Mouse (Mus musculus) duodenum, adult 2 months (tissue): ENCODE data around the gene Ccdc62. TPM values are rescaled to one million over a fixed set of nuclear protein-coding genes. Genes with fewer than 3 reads are reported as not detected.

Experiments used
- polyA plus RNA-seq: library from polyadenylated mRNA; depleted of rRNA; stranded (reverse); fragments of >200 nt; gene quantifications from 2 replicates; pipeline ENCODE4 v1.2.3, GENCODE M21; 2012; ENCODE audit warnings: low replicate concordance; rRNA removed

The Ccdc62 gene
- polyA plus RNA-seq, result 0.36 and 1.0 TPM in 2 replicates

DNA sequence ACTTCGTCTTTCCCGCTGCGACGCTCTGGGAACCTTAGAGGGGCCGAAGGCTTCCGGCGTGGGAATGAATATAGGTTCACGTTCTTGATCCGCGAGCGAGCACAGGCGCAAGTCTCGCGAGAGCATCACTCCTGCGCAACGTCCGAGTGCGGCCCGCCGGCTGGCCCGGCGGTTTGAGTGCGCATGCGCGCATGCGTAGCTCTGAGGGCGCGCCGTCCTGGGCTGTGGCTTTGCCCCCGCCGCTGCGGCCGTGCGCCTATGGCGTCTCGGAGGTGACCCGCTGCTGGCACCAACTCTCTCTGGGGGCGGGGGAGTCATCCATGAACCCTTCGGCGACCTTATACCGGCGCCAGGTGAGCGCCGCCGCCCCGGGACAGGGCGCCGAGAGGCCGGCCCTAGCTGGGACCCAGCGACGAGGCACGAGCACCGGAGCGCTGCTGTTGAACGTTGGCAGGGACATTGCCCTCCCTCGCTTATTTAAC lies at the start of gene Ccdc62:
Gene Ccdc62 (plus strand): TSS at position 172 of the 482 bp plus-strand sequence.

DNA sequence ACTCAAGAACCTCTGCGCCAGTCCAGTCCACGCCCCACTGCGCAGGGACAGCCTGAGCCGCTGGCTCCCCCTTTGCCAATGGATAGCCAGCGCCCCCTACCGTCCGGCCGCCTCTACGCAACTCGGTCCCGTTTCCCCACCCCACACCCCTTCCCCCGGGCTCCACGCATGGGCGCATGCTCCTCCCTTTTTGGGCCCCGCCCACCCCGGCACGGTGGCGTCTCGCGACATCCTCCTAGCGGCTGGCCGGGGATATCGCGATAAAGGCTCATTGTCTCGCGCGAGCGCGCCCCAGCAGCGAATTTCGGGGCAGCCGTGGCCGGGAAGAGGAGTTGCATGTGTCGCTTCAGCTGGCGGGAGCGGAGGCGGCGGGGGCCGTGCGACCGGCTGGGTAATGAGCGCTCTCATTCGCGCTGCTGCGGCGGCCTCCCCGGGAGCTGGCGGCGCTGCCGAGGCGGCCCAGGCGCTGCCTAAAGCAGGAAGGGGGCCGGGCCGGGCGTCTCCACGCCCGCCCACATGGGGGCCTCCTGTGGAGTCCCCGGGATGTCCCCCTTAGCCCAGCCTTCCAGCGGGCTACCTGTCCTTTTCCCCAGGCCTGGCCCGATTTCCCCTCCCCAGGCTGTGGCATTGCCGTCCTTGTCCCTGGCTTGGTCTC lies 23.4 kb upstream of the Ccdc62 start, which contains the start of gene Denr:
Gene Denr (plus strand): TSS at position 200 of the 655 bp plus-strand sequence.

DNA sequence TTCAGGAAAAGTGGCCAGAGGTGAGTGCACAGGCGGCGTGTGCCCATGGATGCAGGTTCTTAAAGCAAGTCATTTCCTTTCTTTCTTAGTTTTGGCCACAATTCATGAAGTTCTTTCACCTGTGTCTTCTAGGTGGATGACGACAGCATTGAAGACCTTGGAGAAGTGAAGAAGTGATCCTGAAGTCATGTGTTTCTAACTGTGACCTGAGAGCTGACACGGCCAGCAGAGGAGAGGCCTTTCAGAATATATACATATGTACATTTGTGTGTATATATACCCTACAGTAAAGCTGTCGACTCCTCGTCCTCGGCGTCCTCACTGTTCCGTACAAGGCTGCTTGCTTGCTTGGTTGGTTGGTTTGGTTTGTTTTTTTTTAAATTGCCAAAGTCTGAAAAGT lies 3.4 kb upstream of the Ccdc62 start, which contains the start of gene Gm43518:
Gene Gm43518 (plus strand): TSS at position 301 of the 400 bp plus-strand sequence.

DNA sequence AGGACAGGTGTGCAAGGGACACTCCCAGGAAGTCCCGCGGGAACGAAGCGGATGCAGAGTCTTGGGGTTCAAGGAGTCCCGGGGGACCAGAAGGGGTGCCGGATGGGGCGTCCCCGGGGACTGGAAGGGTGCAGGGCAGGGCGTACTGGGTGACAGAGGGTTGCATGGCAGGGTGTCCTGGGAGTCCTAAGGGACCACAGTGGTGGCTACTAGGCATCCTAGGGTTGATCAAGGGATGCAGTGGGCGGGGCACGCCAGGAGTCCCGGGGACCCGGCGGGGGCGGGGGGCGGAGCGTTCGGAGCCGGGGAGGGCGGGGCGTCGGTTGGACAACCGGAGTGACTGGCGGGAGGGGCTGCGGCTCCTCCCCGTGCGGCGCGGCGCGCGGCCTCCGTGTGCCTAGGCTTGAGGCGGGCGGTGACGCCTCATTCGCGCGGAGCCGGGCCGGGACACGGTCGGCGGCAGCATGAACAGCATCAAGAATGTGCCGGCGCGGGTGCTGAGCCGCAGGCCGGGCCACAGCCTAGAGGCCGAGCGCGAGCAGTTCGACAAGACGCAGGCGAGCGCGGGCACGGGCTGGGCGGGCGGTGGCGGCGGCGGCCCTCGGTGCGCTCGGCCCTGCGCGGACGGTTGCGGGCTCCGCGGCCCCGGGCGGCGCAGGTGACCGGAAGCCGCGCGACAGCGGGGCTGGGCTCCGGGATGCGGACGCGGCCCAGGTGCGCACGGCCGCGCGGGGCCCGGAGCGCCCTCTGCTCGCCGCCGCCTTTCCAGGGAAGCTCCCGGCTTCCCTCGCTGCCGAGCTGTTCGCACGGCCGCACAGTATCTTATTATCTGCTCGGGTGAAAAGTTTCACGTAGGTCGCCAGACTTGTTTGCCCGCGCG lies 43.1 kb downstream of the Ccdc62 start, which contains the start of gene Hip1r:
Gene Hip1r (plus strand): TSS at position 330 of the 880 bp plus-strand sequence.

Other genes with a start within 250 kb of the Ccdc62 start
- 6.8 and 8.5 TPM in 2 replicates for gene Clip1, start 246.1 kb upstream of the Ccdc62 start, polyA plus RNA-seq
- gene Zcchc8, start 209.6 kb upstream of the Ccdc62 start, polyA plus RNA-seq, result 16.9 and 18.8 TPM in 2 replicates
- 2.1 and 2.5 TPM in 2 replicates for gene Rsrc2, start 181.3 kb upstream of the Ccdc62 start, polyA plus RNA-seq
- gene Kntc1, start 181.0 kb upstream of the Ccdc62 start, polyA plus RNA-seq, result 0.36 and 1.7 TPM in 2 replicates
- 0.13 and 0.20 TPM in 2 replicates for gene Hcar2, start 65.2 kb upstream of the Ccdc62 start, polyA plus RNA-seq
- 1.9 and 2.9 TPM in 2 replicates for gene Hcar1, start 50.7 kb upstream of the Ccdc62 start, polyA plus RNA-seq
- 1.6 and 7.7 TPM in 2 replicates for gene Denr, start 23.5 kb upstream of the Ccdc62 start, polyA plus RNA-seq
- gene Gm43518, start 3.3 kb upstream of the Ccdc62 start, polyA plus RNA-seq, result not detected in 2 replicates
- 35.1 and 40.2 TPM in 2 replicates for gene Hip1r, start 42.9 kb downstream of the Ccdc62 start, polyA plus RNA-seq
- 71.7 and 79.5 TPM in 2 replicates for gene Vps37b, start 101.6 kb downstream of the Ccdc62 start, polyA plus RNA-seq
- gene Abcb9, start 165.1 kb downstream of the Ccdc62 start, polyA plus RNA-seq, result 18.0 and 32.2 TPM in 2 replicates
- 72.2 and 78.6 TPM in 2 replicates for gene Ogfod2, start 181.6 kb downstream of the Ccdc62 start, polyA plus RNA-seq
- 15.6 and 20.9 TPM in 2 replicates for gene Arl6ip4, start 185.4 kb downstream of the Ccdc62 start, polyA plus RNA-seq